Mouse (Mus musculus) stomach, postnatal 0 days (tissue): ENCODE measurements around the gene Gm49353. TPM values are rescaled to one million over a fixed set of nuclear protein-coding genes. Genes with fewer than 3 reads are reported as not detected.

Experiments
- ATAC-seq: fragments of 200-750 bp; cut with Nextera tagmentation; 2 replicates; pipeline ENCODE4 v1.8.0; 2017; ENCODE audit not compliant: low FRiP score, low TSS enrichment
- DNase-seq: peaks from one replicate; pipeline ENCODE4 v3.0.0-alpha.2; 2016; ENCODE audit warnings: low spot score
- H3K27ac ChIP-seq: fragments of 300-500 bp; sonication (generic); replicated peaks from 2 replicates; pipeline ENCODE4 v1.5.1; 2014; ENCODE audit warnings: mild to moderate bottlenecking, control low read depth
- H3K27me3 ChIP-seq: fragments of 300-500 bp; sonication (generic); 2 replicates; pipeline ENCODE4 v1.6.1; 2014; ENCODE audit warnings: low read length; ENCODE audit not compliant: control insufficient read depth, insufficient read depth
- H3K36me3 ChIP-seq: fragments of 300-500 bp; sonication (generic); 2 replicates; pipeline ENCODE4 v1.6.1; 2014; ENCODE audit warnings: low read length, mixed read lengths; ENCODE audit not compliant: control insufficient read depth, insufficient read depth
- H3K4me1 ChIP-seq: fragments of 300-500 bp; sonication (generic); replicated peaks from 2 replicates; pipeline ENCODE4 v1.6.1; 2014; ENCODE audit warnings: antibody characterized with exemption; ENCODE audit not compliant: control insufficient read depth, insufficient read depth
- H3K4me2 ChIP-seq: fragments of 300-500 bp; sonication (generic); replicated peaks from 2 replicates; pipeline ENCODE4 v1.6.1; 2014; ENCODE audit warnings: low read depth, mild to moderate bottlenecking, control low read depth, moderate library complexity
- H3K4me3 ChIP-seq: fragments of 300-500 bp; sonication (generic); 2 replicates; pipeline ENCODE4 v1.5.1; 2014; ENCODE audit warnings: low read depth, low read length, control low read depth
- H3K9ac ChIP-seq: fragments of 300-500 bp; sonication (generic); 2 replicates; pipeline ENCODE4 v1.6.1; 2014; ENCODE audit warnings: mild to moderate bottlenecking, low read length, control low read depth, mixed read lengths
- H3K9me3 ChIP-seq: fragments of 300-500 bp; sonication (generic); 2 replicates; pipeline ENCODE4 v1.6.1; 2016; ENCODE audit warnings: low read length; ENCODE audit not compliant: control insufficient read depth
- CTCF ChIP-seq: IDR thresholded peaks from 2 replicates; pipeline ENCODE4 v1.5.1; 2016; ENCODE audit warnings: antibody characterized with exemption, low read depth, mild to moderate bottlenecking, moderate library complexity
- EP300 ChIP-seq: optimal IDR thresholded peaks from 2 replicates; pipeline ENCODE3; 2016; ENCODE audit warnings: antibody characterized with exemption
- WGBS: fragments of 180-500 bp; shearing (Covaris S2); extraction: QIAGEN DNeasy Blood & Tissue Kit; methylation state at CpG from one replicate; pipeline ENCODE4 v1.1.7; 2014; 5-methylcytosine and 5-hydroxymethylcytosine counted together
- polyA plus RNA-seq: library from polyadenylated mRNA; unstranded; fragments of >200 nt; fragmentation: Nextera tagmentation; extraction: Ambion mirVana; gene quantifications from 2 replicates; pipeline ENCODE4 v1.2.1, GENCODE M21; 2015

Gene Gm49353
- polyA plus RNA-seq = 1.5 TPM in 1 of 2 replicates, not detected in the other

DNA sequence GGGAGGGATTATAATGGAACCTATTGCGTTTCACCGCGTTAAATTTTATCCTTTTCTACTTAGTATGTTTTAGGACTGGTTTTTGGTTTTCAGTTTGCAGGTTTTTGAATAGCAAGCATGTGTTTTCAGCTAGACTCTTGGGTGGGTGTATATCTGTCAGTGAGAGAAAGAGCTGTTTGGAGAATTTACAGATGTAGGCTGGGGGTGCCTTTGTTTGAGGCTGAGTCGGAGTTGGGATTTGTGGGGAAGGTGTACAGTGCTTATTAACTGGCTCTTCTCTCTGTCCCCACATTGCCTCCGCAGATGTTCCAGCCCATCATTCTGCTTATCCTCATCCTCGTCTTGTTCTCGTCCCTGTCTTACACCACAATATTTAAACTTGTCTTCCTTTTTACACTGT is at the start of gene Gm49353:
TSS of gene Gm49353 (plus strand) at position 313 of the 400 bp plus-strand sequence.
- no peak for ATAC-seq

DNA sequence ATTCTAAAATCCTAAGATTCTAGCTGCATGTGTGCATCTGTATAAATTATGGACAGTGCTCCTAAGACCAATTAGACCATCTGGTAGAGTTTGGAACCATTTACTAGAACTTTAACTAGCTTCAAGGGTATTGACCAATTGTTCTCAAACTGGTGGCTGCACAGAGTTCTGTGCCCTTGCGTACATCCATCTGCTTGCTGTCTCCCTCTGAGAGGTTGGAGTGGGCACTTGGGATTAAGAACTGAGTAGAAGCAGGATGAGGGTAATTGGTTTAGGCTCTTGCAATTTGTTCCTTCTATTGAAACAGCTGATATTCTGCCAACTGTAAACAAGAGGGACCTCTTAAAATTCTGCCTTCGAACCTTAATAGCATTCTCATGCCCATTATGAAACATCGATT is 43.5 kb upstream of the Gm49353 start:
- Histone ChIP-seq H3K4me3 (no peak overlapping the region), H3K9ac (no peak overlapping the region), H3K36me3 (no peaks in the 10 kb centered on the region), H3K4me2 (no peak overlapping the region), H3K27ac (no peak overlapping the region), H3K9me3 (no peaks in the 10 kb centered on the region), H3K27me3 (no peaks in the 10 kb centered on the region), H3K4me1 (no peaks in the 10 kb centered on the region)
- 81% methylated on average over 3 of the region's 3 CpGs for WGBS
- DNase-seq (no peak), ATAC-seq (no peak)
- TF ChIP-seq CTCF (no peak), EP300 (no peak)

More for the DNA sequence above, at the start of gene Gm49353:
- no peaks in the 10 kb centered on the region for H3K9me3 ChIP-seq
- no peak within 1 kb of the TSS for H3K9ac ChIP-seq
- WGBS = 83% methylated on average over 7 of the region's 7 CpGs
- H3K4me2 ChIP-seq = no peak within 1 kb of the TSS
- H3K27ac ChIP-seq = no peak within 1 kb of the TSS
- H3K27me3 ChIP-seq = no peaks in the 10 kb centered on the region
- no peaks in the 10 kb centered on the region for H3K4me1 ChIP-seq
- H3K36me3 ChIP-seq = no peaks in the 10 kb centered on the region
- DNase-seq = no peak
- no peak within 1 kb of the TSS for H3K4me3 ChIP-seq
- no peak for TF ChIP-seq CTCF
- TF ChIP-seq EP300 = no peak

DNA sequence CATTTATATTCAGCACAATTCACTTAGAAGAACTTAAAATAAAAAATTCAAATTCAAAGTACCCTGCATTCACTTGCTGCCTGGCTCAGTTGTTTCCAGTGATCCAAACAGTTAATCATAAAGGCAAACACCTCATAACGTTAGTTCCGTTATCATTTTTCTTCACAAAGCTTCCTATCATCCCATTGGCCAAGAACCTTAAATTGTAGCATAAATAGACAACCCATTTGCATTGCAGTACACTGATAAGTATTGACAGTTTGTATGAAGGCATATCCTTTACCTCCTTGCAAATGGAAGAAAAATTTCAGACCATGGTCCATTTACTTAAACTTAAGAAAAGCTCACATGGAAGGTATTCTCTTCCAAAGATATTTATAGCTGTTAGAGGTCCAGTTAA is 37.1 kb upstream of the Gm49353 start:
- 65% methylated on average over 2 of the region's 2 CpGs for WGBS
- no peak overlapping the region for H3K9ac ChIP-seq

DNA sequence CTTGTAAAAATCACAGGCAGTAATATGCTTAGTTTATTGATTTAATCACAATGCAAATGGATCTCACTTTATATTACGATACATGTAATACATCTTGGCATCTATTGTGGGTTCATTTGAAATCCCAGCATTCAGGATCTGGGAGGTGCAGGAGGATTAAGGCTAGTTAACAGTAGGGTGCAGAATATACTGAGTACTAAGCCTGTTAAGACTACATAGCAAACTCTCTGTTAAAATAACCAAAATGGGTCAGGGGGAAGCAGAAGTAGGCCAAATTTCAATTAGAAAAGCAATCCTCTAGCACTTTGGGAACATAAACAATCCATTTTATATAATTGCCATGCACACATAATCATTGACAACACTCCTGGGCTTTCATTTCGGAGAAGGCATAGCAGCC is 25.0 kb upstream of the Gm49353 start:
- Histone ChIP-seq H3K27me3 (no peaks in the 10 kb centered on the region), H3K9ac (no peak overlapping the region), H3K4me1 (no peaks in the 10 kb centered on the region), H3K36me3 (no peaks in the 10 kb centered on the region), H3K4me3 (no peak overlapping the region), H3K9me3 (no peaks in the 10 kb centered on the region), H3K4me2 (no peak overlapping the region), H3K27ac (no peak overlapping the region)
- no peak for ATAC-seq
- no peak for DNase-seq
- 89% methylated on average over 2 of the region's 2 CpGs for WGBS
- no peak for TF ChIP-seq EP300
- no peak for TF ChIP-seq CTCF

More for the DNA sequence above, 37.1 kb upstream of the Gm49353 start:
- H3K4me2 ChIP-seq = no peak overlapping the region
- no peaks in the 10 kb centered on the region for H3K27me3 ChIP-seq
- H3K4me1 ChIP-seq = no peaks in the 10 kb centered on the region
- no peak for ATAC-seq
- TF ChIP-seq CTCF = no peak
- no peak for TF ChIP-seq EP300
- no peak overlapping the region for H3K27ac ChIP-seq
- no peak for DNase-seq
- no peaks in the 10 kb centered on the region for H3K9me3 ChIP-seq
- no peak overlapping the region for H3K4me3 ChIP-seq
- H3K36me3 ChIP-seq = no peaks in the 10 kb centered on the region

DNA sequence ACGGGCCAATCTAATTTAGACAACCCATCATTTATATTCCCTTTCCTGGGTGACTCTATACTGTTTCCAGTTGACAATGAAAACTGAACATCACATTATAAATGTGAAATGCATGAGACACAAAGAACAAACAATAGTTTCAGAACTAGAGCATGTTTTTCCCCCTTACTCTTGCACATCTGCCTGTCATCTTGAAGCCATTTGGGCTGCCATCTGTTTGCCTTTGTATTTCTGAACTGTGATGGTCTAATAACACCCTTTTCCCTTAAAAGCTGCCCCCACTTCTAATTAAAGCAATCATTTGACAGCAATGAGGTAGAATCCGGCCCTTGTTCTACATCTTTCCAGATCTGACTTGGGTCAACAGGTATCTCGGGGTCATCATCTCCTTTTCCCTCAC is 23.1 kb upstream of the Gm49353 start:
- no peaks in the 10 kb centered on the region for H3K27me3 ChIP-seq
- H3K4me3 ChIP-seq = no peak overlapping the region
- H3K4me2 ChIP-seq = no peak overlapping the region
- DNase-seq (no peak), ATAC-seq (no peak)
- no peaks in the 10 kb centered on the region for H3K36me3 ChIP-seq
- no peak for TF ChIP-seq CTCF
- TF ChIP-seq EP300 = no peak
- H3K27ac ChIP-seq = no peak overlapping the region
- H3K4me1 ChIP-seq = no peaks in the 10 kb centered on the region
- H3K9me3 ChIP-seq = no peaks in the 10 kb centered on the region
- 72% methylated on average over 3 of the region's 3 CpGs for WGBS
- no peak overlapping the region for H3K9ac ChIP-seq

DNA sequence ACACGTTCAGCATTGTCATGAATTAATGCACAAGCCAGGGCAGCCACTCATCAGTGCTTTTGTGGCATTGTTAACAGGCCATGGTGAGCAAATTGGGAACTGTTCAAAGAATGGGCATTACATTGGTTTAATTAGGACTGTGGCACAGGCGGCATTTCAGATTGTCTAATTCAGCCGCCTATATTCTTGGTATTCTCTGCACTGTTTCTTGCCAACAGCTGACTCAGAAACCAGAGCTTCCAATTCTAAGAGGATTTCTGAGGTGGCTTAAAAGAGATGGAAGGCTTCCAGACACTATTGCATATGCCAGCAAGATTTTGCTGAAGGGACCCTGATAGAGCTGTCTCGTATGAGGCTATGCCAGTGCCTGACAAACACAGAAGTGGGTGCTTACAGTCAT is 21.9 kb upstream of the Gm49353 start:
- no peak for DNase-seq
- no peaks in the 10 kb centered on the region for H3K4me1 ChIP-seq
- H3K27me3 ChIP-seq = no peaks in the 10 kb centered on the region
- no peak for ATAC-seq
- H3K4me3 ChIP-seq = no peak overlapping the region
- H3K9me3 ChIP-seq = no peaks in the 10 kb centered on the region
- 77% methylated on average over 4 of the region's 4 CpGs for WGBS
- H3K4me2 ChIP-seq = no peak overlapping the region
- no peaks in the 10 kb centered on the region for H3K36me3 ChIP-seq
- no peak overlapping the region for H3K27ac ChIP-seq
- H3K9ac ChIP-seq = no peak overlapping the region
- TF ChIP-seq CTCF = no peak
- no peak for TF ChIP-seq EP300
